Mouse (Mus musculus) liver, postnatal 0 days (tissue): ENCODE results near the gene Gpx5.

Experiments
- CTCF ChIP-seq: sonication (generic); IDR thresholded peaks from 2 replicates; pipeline ENCODE4 v1.5.1; 2016; ENCODE audit warnings: antibody characterized with exemption, low read depth
- EP300 ChIP-seq: IDR thresholded peaks from 2 replicates; pipeline ENCODE4 v1.6.1; 2016; ENCODE audit warnings: antibody characterized with exemption, low read depth, mild to moderate bottlenecking

GRCm38 (mm10) chr13:21323405-21323804, 30.9 kb upstream of the Gpx5 start:
- TF ChIP-seq CTCF, result no peak
- no peak for TF ChIP-seq EP300
